Mouse (Mus musculus) right cerebral cortex, postnatal 4 days (tissue): ENCODE data around the gene Zdhhc8.
"Not testable (repeated sequence)": the region's sequence is repeated elsewhere in the genome, so short reads cannot be mapped to it uniquely, and the experiment has no call there.

Experiments used
- DNase-seq: peaks from one replicate; pipeline ENCODE4 v3.0.0-alpha.2; 2022

Zdhhc8 gene

DNA sequence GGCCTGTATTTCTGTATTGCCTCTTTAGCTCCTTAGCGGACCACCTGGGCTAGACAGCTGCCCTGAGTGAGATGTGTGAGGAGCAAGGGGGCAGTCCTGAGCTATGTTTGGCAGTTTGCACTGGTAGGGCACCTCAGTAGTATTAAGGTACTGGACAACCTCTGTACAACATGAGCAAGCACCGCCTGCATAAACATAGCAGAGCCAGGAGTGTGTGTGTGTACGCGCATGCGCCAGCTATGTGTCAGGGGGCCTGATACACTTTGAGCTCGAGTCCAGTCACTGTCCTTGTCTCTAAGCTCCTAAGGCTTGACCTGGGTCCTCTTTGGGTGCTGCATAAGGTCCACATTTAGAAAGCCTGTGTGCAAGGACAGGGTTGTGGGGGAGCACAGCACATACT, 4.3 kb downstream of the Zdhhc8 start:
- no peak for DNase-seq

- DNase-seq, result peak; percentile 63
Measured at GRCm38 (mm10) chr16:18229622-18230021, 5.3 kb downstream of the Zdhhc8 start.

DNA sequence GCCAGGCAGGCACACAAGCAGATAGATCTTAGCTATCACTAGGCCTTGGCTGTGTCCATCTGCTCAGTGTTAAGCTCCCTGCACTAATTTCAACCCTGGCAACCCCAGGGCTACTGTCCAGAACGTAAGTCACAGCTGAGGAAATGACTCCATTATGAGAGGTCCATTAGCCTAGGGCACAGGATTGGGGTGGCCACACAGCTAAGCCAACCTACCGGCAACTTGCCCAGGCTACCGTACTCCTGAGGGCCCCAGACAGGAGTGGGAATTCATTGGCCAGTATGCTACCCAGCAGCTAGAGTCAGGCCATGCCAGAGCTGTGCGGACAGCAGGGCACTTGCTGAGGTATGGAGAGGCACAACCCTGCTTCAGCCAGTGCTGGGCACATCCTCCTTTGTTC, 6.1 kb downstream of the Zdhhc8 start:
- no peak for DNase-seq

DNA sequence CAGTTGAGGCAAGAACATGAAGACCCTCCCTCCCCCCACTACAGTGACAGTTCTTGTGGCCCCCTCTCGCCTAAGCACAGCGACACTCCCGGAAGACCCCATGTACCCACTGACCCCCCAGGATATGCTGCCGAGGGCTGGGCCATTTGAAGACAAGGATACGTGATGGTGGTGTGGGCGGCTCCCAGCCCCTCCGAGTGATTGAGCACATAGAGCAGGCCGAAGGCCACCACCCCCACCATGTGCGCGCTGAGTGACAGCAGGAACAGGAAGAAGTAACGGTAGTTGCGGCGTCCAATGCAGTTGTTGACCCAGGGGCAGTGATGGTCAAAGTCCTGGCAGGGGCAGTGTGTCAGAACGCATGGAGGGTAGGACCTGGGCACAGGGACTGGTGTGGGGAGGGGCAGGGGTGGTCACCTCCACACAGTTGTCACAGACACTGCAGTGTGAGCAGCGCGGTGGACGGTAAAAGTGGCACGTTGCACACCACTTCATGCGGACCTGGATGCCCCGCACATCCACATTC, 7.0 kb downstream of the Zdhhc8 start:
- DNase-seq, result no peak

- no peak for DNase-seq
Measured at GRCm38 (mm10) chr16:18227187-18227586, 7.7 kb downstream of the Zdhhc8 start.

GRCm38 (mm10) chr16:18222188-18222587, 12.7 kb downstream of the Zdhhc8 start:
- DNase-seq, result no peak

DNA sequence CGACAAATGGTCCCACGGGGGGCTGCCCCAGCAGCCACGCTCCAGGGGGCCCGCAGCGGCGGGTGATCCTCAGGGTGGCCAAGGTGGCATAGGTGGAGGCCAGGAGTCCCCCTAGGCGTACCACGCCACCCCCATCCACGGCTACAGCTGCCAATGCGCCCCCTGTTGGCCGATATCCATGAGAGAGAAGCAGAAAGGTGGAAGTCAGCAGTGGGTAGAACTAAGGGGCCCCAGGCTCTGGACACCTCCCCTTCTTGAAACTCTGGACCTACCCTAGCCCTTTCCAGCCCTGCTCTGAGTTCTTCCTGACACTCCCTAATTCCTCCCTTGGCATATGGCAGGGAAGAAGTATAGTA, 13.4 kb downstream of the Zdhhc8 start:
- DNase-seq, result no peak

DNA sequence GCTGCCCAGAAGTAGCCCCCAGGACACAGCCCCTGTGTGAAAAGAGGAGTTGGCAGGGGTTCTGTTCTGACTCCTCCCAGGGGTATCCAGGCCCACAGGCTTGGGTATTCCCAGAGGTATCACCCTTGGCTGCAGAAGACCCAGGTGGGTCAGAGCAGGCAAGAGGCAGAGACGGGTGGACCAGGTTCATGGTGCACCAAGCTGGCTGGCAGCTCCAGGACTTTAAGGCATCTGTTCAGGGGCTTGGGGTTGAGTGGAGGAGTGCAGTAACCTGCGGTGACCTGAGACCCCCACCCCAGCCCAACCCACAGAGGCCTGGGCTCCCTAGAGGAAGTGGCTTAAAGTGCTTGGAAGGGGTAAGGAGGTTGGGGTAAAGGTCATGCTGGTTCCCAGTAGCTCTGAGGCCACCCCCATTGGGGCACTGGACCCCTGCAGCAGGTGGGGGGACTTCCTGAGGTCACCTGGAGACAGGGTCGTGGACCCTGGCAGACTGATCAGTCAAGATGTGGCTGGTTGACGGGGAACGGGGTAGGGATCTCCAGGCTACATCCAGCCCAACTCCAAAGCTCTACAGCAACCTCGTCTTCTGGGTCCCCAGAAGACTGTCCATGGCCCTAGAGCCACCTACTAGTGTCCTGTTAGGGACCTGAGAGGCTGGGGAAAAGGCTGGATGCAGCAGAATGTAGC, 13.9 kb downstream of the Zdhhc8 start:
- DNase-seq, result no peak

GRCm38 (mm10) chr16:18220001-18220400, 14.9 kb downstream of the Zdhhc8 start:
- DNase-seq, result peak; percentile 58

GRCm38 (mm10) chr16:18218580-18218996, 16.3 kb downstream of the Zdhhc8 start:
- DNase-seq, result no peak

DNA sequence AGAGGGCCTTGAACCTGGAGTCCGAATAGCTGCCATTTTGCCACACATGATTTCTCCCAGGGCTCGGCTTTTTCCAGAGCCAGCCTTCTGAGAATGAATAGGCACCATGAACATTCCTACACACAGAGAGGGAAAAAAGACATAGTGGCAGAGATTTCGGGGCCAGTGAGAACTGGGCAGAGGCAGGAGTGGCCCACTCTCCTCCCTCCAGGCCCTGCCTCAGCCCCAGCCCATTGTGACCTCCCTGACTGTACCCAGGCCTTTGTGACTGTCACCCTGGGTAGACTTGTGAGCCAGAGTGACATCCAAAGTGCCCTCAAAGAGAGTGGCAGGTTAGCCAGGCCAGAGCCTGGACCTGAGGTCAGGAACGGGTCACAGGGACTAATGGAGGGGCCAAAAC, 17.4 kb downstream of the Zdhhc8 start, which contains the start of gene Ccdc188:
Ccdc188 (plus strand) TSS at position 301 of the 400 bp plus-strand sequence.
- DNase-seq, result no peak

- DNase-seq, result no peak
Measured at GRCm38 (mm10) chr16:18214858-18215257, 20.1 kb downstream of the Zdhhc8 start.

- peak; percentile 81 for DNase-seq
Measured at GRCm38 (mm10) chr16:18213689-18214088, 21.2 kb downstream of the Zdhhc8 start.

- DNase-seq, result peak; percentile 100
Measured at GRCm38 (mm10) chr16:18211417-18212171, 23.3 kb downstream of the Zdhhc8 start.

- DNase-seq, result peak; percentile 70
Measured at GRCm38 (mm10) chr16:18210701-18211416, 24.1 kb downstream of the Zdhhc8 start.

- no peak for DNase-seq
Measured at GRCm38 (mm10) chr16:18203430-18204091, 31.4 kb downstream of the Zdhhc8 start.

DNA sequence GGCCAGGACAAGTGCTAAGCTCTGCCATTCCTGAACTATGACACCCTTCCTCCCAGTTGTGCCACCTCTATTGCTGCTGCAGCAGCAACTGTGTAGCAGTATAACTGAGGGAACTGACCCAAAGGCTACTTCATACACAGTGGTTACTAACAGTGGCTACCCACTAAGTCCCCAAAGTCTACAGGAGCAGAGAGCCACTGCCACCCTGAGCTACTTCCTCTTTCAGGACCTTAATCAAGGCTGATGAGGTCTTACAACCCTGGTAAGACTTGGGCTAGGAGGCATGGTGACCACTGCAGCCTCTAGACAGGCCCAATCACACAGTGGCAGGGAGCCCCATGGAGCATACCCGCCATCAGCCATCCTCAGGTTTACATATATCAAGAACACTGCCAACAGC, 32.9 kb downstream of the Zdhhc8 start:
- DNase-seq, result no peak

DNA sequence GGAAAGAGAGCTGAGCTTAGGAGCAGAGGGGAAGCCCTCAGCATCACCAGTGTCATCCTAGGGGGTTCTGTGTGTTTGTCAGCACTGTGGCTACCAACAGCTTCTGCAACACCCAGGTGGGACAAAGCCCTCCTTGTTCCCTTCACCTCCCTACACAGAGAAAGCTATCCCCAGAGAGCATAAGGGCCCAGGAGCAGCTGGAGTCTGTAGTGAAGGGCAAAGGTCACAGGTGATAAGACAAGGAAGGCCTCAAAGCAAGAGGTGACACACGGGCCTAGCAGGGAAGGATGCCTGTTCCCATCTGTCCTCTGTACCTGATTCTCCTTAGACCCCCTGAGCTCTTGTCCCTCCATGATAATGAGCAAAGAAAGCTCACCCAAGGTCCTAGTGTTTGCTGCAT, 33.3 kb downstream of the Zdhhc8 start:
- no peak for DNase-seq

GRCm38 (mm10) chr16:18200062-18200461, 34.9 kb downstream of the Zdhhc8 start:
- DNase-seq, result no peak

DNA sequence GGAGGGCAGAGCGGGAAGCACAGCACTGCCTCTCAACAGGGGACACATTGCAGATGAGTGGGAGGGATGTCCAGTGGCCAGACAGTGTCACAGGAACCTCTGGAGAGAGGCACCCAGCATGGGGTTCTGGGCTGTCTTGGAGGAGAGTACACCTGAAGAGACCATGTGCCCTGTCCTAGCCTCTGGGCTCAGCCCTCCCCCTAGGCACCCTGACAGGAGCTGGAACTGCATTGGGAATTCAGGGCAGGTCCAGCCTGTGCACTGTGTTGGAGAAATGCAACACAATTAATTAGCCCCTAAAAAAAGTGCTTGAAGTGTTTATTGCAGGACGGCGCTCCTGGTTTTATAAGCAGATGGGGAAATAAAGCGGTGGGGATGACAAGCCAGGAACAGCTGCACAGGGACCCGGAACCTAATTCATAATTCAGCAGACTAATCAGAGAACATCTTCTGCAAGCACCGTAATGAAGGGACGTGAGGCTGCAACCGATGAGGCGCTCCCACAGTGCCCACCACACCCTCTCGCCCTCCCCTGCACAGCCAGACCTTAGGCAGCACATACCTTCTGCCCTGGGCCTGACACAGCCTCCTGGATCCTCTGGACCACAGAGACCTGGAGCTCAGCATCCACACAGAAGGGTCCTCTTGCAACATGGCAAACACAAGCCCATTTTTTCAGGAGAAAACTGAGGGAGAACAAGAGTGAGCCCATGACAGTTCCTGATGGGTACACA, 36.4 kb downstream of the Zdhhc8 start:
- no peak for DNase-seq

- no peak for DNase-seq
Measured at GRCm38 (mm10) chr16:18197881-18198280, 37.1 kb downstream of the Zdhhc8 start.

GRCm38 (mm10) chr16:18195561-18195960, 39.4 kb downstream of the Zdhhc8 start:
- not testable (repeated sequence) for DNase-seq
